Comparison of ENCODE assay signal across 20 mouse cellular contexts in genomic region chr3:144231931-144232330, GRCm38 (mm10). TPM values are rescaled to one million over a fixed set of nuclear protein-coding genes. Genes with fewer than 3 reads are reported as not detected.
DNase-seq lines count a peak whose midpoint lies in the region; ATAC-seq lines count a peak whose summit lies in the region.
"Had no signal": no experiment of that assay in that cellular context is flagged by ENCODE, and none has a peak within 500 bp of the region (broad histone marks: within the 10 kb centered on the region; RNA-seq: fewer than 3 reads in every experiment).

No protein-coding gene starts in this region.

- H3K36me3 ChIP-seq in heart, embryonic 12.5 days: no peaks in the 10 kb centered on the region
- no peaks in the 10 kb centered on the region for H3K36me3 ChIP-seq in forebrain, embryonic 15.5 days
- H3K36me3 ChIP-seq: heart, embryonic 13.5 days; hindbrain, embryonic 13.5 days; kidney, embryonic 15.5 days; liver, embryonic 12.5 days; midbrain, embryonic 10.5 days; stomach, embryonic 15.5 days had no signal

- peak; percentile 65 for DNase-seq in heart, adult 11 months
- DNase-seq in CD4-positive helper T cell, adult 2 months (ENCODE audit: low read depth, low spot score): peak; percentile 82
- no peak for DNase-seq in layer of hippocampus, postnatal 10 days (ENCODE audit: low spot score in 2 of 2)
- DNase-seq in retina, embryonic 14.5 days (ENCODE audit: low spot score): no peak
- DNase-seq: cerebellum, adult 11 months; gastrocnemius, adult 2 months; layer of hippocampus, adult 9-11 months; right cerebral cortex, postnatal 25 days; thymus, postnatal 36 days had no signal

- no peak overlapping the region for H3K4me3 ChIP-seq in heart, embryonic 12.5 days
- no peak overlapping the region for H3K4me3 ChIP-seq in forebrain, embryonic 15.5 days
- H3K4me3 ChIP-seq: gastrocnemius, adult 2 months; heart, embryonic 13.5 days; hindbrain, embryonic 13.5 days; kidney, embryonic 15.5 days; liver, embryonic 12.5 days; midbrain, embryonic 10.5 days; stomach, embryonic 15.5 days had no signal

- H3K9me3 ChIP-seq in heart, embryonic 12.5 days (replicated peaks): no peaks in the 10 kb centered on the region
- no peaks in the 10 kb centered on the region for H3K9me3 ChIP-seq in forebrain, embryonic 15.5 days
- H3K9me3 ChIP-seq: heart, embryonic 13.5 days; hindbrain, embryonic 13.5 days; kidney, embryonic 15.5 days; liver, embryonic 12.5 days; midbrain, embryonic 10.5 days; stomach, embryonic 15.5 days had no signal

- no peak overlapping the region for H3K9ac ChIP-seq in heart, embryonic 12.5 days
- H3K9ac ChIP-seq in forebrain, embryonic 15.5 days (replicated peaks): no peak overlapping the region
- H3K9ac ChIP-seq: heart, embryonic 13.5 days; hindbrain, embryonic 13.5 days; kidney, embryonic 15.5 days; liver, embryonic 12.5 days; stomach, embryonic 15.5 days had no signal

- no peak overlapping the region for H3K4me2 ChIP-seq in heart, embryonic 12.5 days
- no peak overlapping the region for H3K4me2 ChIP-seq in forebrain, embryonic 15.5 days (replicated peaks)
- H3K4me2 ChIP-seq: hindbrain, embryonic 13.5 days; kidney, embryonic 15.5 days; liver, embryonic 12.5 days; stomach, embryonic 15.5 days had no signal

- no peaks in the 10 kb centered on the region for H3K27me3 ChIP-seq in heart, embryonic 12.5 days (replicated peaks)
- H3K27me3 ChIP-seq in forebrain, embryonic 15.5 days: no peaks in the 10 kb centered on the region
- H3K27me3 ChIP-seq: heart, embryonic 13.5 days; hindbrain, embryonic 13.5 days; kidney, embryonic 15.5 days; liver, embryonic 12.5 days; stomach, embryonic 15.5 days had no signal

- peaks cover 30% of the 10 kb centered on the region for H3K4me1 ChIP-seq in heart, embryonic 12.5 days (replicated peaks)
- H3K4me1 ChIP-seq in forebrain, embryonic 15.5 days: no peaks in the 10 kb centered on the region
- H3K4me1 ChIP-seq: hindbrain, embryonic 13.5 days; kidney, embryonic 15.5 days; liver, embryonic 12.5 days; midbrain, embryonic 10.5 days; stomach, embryonic 15.5 days had no signal

- ATAC-seq in heart, embryonic 12.5 days (ENCODE audit: insufficient number of reproducible peaks, low FRiP score): no peak
- ATAC-seq in granulocyte monocyte progenitor cell, adult 5-6 weeks (replicated peaks; ENCODE audit: poor library complexity, severe bottlenecking): peak; percentile 92
- ATAC-seq in megakaryocyte progenitor cell, adult 5-6 weeks (replicated peaks; ENCODE audit: poor library complexity): peak; percentile 91
- no peak for ATAC-seq in forebrain, embryonic 15.5 days (replicated peaks)
- ATAC-seq: forebrain, embryonic 14.5 days; liver, embryonic 12.5 days had no signal

- 78% methylated on average over 6 of the region's 6 CpGs for WGBS in heart, embryonic 12.5 days
- WGBS in forebrain, embryonic 15.5 days: 86% methylated on average over 6 of the region's 6 CpGs

- H3K27ac ChIP-seq in heart, embryonic 12.5 days (ENCODE audit: poor library complexity, severe bottlenecking): no peak overlapping the region
- no peak overlapping the region for H3K27ac ChIP-seq in forebrain, embryonic 15.5 days (replicated peaks)
- H3K27ac ChIP-seq: gastrocnemius, adult 2 months; hindbrain, embryonic 13.5 days; kidney, embryonic 15.5 days; liver, embryonic 12.5 days; midbrain, embryonic 10.5 days; stomach, embryonic 15.5 days had no signal

RNA-seq across cellular contexts. Expression of gene Lmo4, which starts 26.9 kb away (rescaled TPM):
- polyA plus RNA-seq in heart, embryonic 12.5 days (2016; fragmentation: Nextera tagmentation; extraction: Ambion mirVana): 44.9 and 45.9 TPM in 2 replicates
- 116 and 130 TPM in 2 replicates for total RNA-seq in granulocyte monocyte progenitor cell, adult 5-6 weeks (2014; fragmentation: Nextera tagmentation)
- total RNA-seq in granulocyte monocyte progenitor cell, adult 5-6 weeks (2017): 34.5 and 45.1 TPM in 2 replicates
- total RNA-seq in megakaryocyte progenitor cell, adult 5-6 weeks (2015): 147 and 167 TPM in 2 replicates
- 37.0 and 44.7 TPM in 2 replicates for total RNA-seq in megakaryocyte progenitor cell, adult 5-6 weeks (2017)
- total RNA-seq in layer of hippocampus, postnatal 10 days (2021): 100 to 1,000 TPM; 191 to 204 TPM
- 133 and 136 TPM in 2 replicates for polyA plus RNA-seq in forebrain, embryonic 15.5 days (2015; fragmentation: Nextera tagmentation; extraction: Ambion mirVana)

Comparison
In these comparisons a context has a peak if more than half of its experiments do, and no peak if none do; other contexts are left out.
1. DNase-seq: peak in heart, adult 11 months (single experiment) and CD4-positive helper T cell, adult 2 months (single experiment); none in layer of hippocampus, postnatal 10 days (0 of 2) and retina, embryonic 14.5 days (single experiment).
2. ATAC-seq: peak in granulocyte monocyte progenitor cell, adult 5-6 weeks (single experiment) and megakaryocyte progenitor cell, adult 5-6 weeks (single experiment); none in heart, embryonic 12.5 days (single experiment) and forebrain, embryonic 15.5 days (single experiment).